Mouse (Mus musculus) megakaryocyte, adult 5-6 weeks (primary cell): Measurements from ENCODE around the gene Itgb4. TPM values are rescaled to one million over a fixed set of nuclear protein-coding genes. Genes with fewer than 3 reads are reported as not detected.
A peak's percentile ranks its signal among the peaks of the same experiment; 100 is the strongest.

Experiments
- ATAC-seq: 2 replicates; pipeline ENCODE4 v1.8.0; 2016; ENCODE audit warnings: mild to moderate bottlenecking, inconsistent platforms; ENCODE audit not compliant: poor library complexity, severe bottlenecking
- total RNA-seq, 2 experiments: library from RNA; stranded (forward) in 1 of 2; stranded (reverse) in 1 of 2; fragments of 153-499, 151-499 nt in 1 of 2; fragments of 221-1000, 200-1000 nt in 1 of 2; gene quantifications; 2 replicates each; pipeline versions ENCODE4 v1.2.3 to v1.2.4; 2015 to 2017

Gene Itgb4
- total RNA-seq, 2 experiments from 2014 or later, result 0.09 TPM; not detected in 1

DNA sequence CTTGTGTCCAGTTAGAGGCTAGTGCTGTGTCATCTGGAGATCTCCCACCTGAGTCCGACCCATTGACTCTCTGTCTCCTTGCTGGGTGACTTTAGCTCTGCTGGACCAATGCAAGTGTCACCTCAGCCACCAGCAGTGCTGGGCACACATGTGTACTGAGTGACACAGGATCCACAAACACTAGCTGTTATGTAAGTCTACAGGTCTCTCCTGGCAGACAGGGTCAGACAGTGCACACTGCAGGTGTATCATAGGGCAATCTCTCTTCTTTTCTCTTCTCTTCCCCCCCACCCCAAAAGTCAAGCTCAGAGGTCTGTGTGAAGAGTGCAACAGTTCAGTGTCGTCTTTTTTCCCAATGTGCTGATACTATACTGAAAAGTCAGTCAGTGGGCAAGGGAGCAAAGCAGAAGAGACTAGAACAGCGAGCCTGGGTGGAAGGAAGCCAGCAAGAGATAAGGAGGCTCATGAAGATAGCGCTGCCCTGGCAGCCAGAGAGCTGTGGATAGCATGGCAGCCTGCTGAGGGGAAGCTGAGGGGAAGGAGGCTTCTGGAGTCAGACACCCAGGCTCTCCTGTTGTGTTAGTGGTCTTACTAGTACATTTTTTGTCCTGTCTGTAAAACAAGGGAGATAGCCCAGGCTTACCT lies 82.8 kb downstream of the Itgb4 start:
- peak; percentile 70 for ATAC-seq

Other genes starting within 250 kb of the Itgb4 start
- 16.1 and 17.1 TPM in 2 replicates for gene Tmem94, start 209.3 kb upstream of the Itgb4 start, total RNA-seq (2015)
- gene Tmem94, start 209.3 kb upstream of the Itgb4 start, total RNA-seq (2017), result 15.9 and 18.8 TPM in 2 replicates
- gene Caskin2, start 161.1 kb upstream of the Itgb4 start, total RNA-seq (2015), result 1.6 and 2.5 TPM in 2 replicates
- 1.7 and 3.0 TPM in 2 replicates for gene Caskin2, start 161.1 kb upstream of the Itgb4 start, total RNA-seq (2017)
- gene Tsen54, start 160.0 kb upstream of the Itgb4 start, total RNA-seq (2015), result 2.6 and 5.4 TPM in 2 replicates
- gene Tsen54, start 160.0 kb upstream of the Itgb4 start, total RNA-seq (2017), result 7.0 and 16.3 TPM in 2 replicates
- 3.4 and 5.0 TPM in 2 replicates for gene Llgl2, start 150.7 kb upstream of the Itgb4 start, total RNA-seq (2015)
- 5.2 and 6.0 TPM in 2 replicates for gene Llgl2, start 150.7 kb upstream of the Itgb4 start, total RNA-seq (2017)
- 0.51 TPM in 1 of 2 replicates, not detected in the other for gene Myo15b, start 116.3 kb upstream of the Itgb4 start, total RNA-seq (2015)
- 0.04 and 0.33 TPM in 2 replicates for gene Myo15b, start 116.3 kb upstream of the Itgb4 start, total RNA-seq (2017)
- gene Smim5, start 74.7 kb upstream of the Itgb4 start, total RNA-seq (2015), result 37.5 and 48.1 TPM in 2 replicates
- gene Smim5, start 74.7 kb upstream of the Itgb4 start, total RNA-seq (2017), result 40.4 and 42.5 TPM in 2 replicates
- 2.7 and 4.9 TPM in 2 replicates for gene Smim6, start 62.7 kb upstream of the Itgb4 start, total RNA-seq (2015)
- 0.73 TPM in 1 of 2 replicates, not detected in the other for gene Smim6, start 62.7 kb upstream of the Itgb4 start, total RNA-seq (2017)
- 18.6 and 22.6 TPM in 2 replicates for gene Sap30bp, start 41.4 kb upstream of the Itgb4 start, total RNA-seq (2015)
- 158 and 190 TPM in 2 replicates for gene Sap30bp, start 41.4 kb upstream of the Itgb4 start, total RNA-seq (2017)
- gene Recql5, start 41.2 kb upstream of the Itgb4 start, total RNA-seq (2015), result 13.2 and 19.9 TPM in 2 replicates
- 19.9 and 22.5 TPM in 2 replicates for gene Recql5, start 41.2 kb upstream of the Itgb4 start, total RNA-seq (2017)
- 4.6 and 5.0 TPM in 2 replicates for gene Galk1, start 38.0 kb downstream of the Itgb4 start, total RNA-seq (2015)
- gene Galk1, start 38.0 kb downstream of the Itgb4 start, total RNA-seq (2017), result 10.4 and 10.8 TPM in 2 replicates
- 756 and 808 TPM in 2 replicates for gene H3f3b, start 53.3 kb downstream of the Itgb4 start, total RNA-seq (2015)
- gene H3f3b, start 53.3 kb downstream of the Itgb4 start, total RNA-seq (2017), result 735 and 795 TPM in 2 replicates
- gene Unk, start 55.6 kb downstream of the Itgb4 start, total RNA-seq (2015), result 10.1 and 10.5 TPM in 2 replicates
- 7.8 and 8.3 TPM in 2 replicates for gene Unk, start 55.6 kb downstream of the Itgb4 start, total RNA-seq (2017)
- 16.5 and 18.2 TPM in 2 replicates for gene Unc13d, start 103.3 kb downstream of the Itgb4 start, total RNA-seq (2015)
- gene Unc13d, start 103.3 kb downstream of the Itgb4 start, total RNA-seq (2017), result 26.7 and 27.7 TPM in 2 replicates
- gene Wbp2, start 112.3 kb downstream of the Itgb4 start, total RNA-seq (2015), result 89.9 and 100 TPM in 2 replicates
- 39.5 and 49.8 TPM in 2 replicates for gene Wbp2, start 112.3 kb downstream of the Itgb4 start, total RNA-seq (2017)
- 0.47 TPM in 1 of 2 replicates, not detected in the other for gene Trim47, start 152.5 kb downstream of the Itgb4 start, total RNA-seq (2015)
- 0.07 TPM in 1 of 2 replicates, not detected in the other for gene Trim47, start 152.5 kb downstream of the Itgb4 start, total RNA-seq (2017)
- 15.8 and 15.9 TPM in 2 replicates for gene Trim65, start 156.4 kb downstream of the Itgb4 start, total RNA-seq (2015)
- gene Trim65, start 156.4 kb downstream of the Itgb4 start, total RNA-seq (2017), result 7.9 and 10.7 TPM in 2 replicates
- gene Mrpl38, start 164.2 kb downstream of the Itgb4 start, total RNA-seq (2015), result 14.6 and 17.3 TPM in 2 replicates
- 6.9 and 10.0 TPM in 2 replicates for gene Mrpl38, start 164.2 kb downstream of the Itgb4 start, total RNA-seq (2017)
- gene Fbf1, start 193.5 kb downstream of the Itgb4 start, total RNA-seq (2015), result 2.9 and 5.9 TPM in 2 replicates
- 5.7 and 6.3 TPM in 2 replicates for gene Fbf1, start 193.5 kb downstream of the Itgb4 start, total RNA-seq (2017)
- gene Ten1, start 224.1 kb downstream of the Itgb4 start, total RNA-seq (2015), result 58.5 and 63.9 TPM in 2 replicates
- gene Ten1, start 224.1 kb downstream of the Itgb4 start, total RNA-seq (2017), result 21.4 and 27.2 TPM in 2 replicates
- gene Acox1, start 224.3 kb downstream of the Itgb4 start, total RNA-seq (2015), result 15.1 and 18.3 TPM in 2 replicates
- 18.6 and 19.7 TPM in 2 replicates for gene Acox1, start 224.3 kb downstream of the Itgb4 start, total RNA-seq (2017)